Mouse (Mus musculus) 3134 (cell line): ENCODE measurements at regions not wholly inside any gene's neighbourhood (a gene's known extent, or its start where the extent isn't known, plus 50 kb on each side); places are given as distances from the start of the nearest gene placed in this dataset.
A peak's percentile ranks its signal among the peaks of the same experiment; 100 is the strongest.

ENCODE experiments used
- DNase-seq: peaks from one replicate; pipeline ENCODE4 v3.0.0-alpha.2; 2011; ENCODE audit warnings: low spot score; ENCODE audit not compliant: insufficient read length; ENCODE audit errors: extremely low read depth

DNA sequence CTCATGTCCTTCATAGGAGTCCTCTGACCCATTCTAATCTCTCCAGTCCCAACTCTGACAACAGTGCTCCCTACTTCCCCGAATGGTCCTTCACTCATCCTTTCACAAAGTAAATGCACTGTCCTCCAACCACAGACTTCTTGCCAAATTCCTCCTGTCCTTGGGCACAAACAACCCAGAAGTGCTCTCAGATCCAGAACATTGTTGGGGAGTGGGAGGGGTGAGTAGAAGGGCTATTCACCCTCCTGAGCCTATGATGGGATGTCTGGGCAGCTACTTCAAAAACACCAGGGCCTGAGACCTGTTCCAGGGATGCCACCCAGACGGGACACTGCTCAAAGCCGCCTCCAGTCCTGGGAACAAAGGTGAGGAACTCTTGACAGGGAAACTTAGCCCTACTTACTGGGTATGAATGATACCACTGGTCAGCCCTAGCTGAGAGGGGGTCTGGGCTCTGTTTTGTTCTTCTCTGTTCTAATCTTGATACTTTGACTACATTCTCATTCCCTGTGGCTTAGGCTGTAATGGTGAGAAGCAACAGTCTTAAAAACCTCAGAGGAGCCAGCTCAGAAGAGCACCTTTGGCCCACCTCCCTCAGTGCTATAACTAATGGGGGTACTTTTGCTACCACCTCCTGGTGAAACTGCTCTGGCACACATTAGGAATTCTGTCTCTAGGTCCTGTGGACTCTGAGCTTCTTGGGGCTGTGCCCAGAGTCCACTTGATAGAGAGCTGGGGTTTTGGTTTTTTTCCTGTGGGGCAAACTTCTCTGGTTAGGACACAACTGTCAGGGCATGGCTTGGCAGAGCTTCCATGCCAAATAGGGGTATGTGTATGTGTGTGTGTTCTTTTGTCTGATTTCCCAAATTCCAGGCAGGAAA is 143.2 kb downstream of the Zfp36l1 start:
- DNase-seq, result no peak

DNA sequence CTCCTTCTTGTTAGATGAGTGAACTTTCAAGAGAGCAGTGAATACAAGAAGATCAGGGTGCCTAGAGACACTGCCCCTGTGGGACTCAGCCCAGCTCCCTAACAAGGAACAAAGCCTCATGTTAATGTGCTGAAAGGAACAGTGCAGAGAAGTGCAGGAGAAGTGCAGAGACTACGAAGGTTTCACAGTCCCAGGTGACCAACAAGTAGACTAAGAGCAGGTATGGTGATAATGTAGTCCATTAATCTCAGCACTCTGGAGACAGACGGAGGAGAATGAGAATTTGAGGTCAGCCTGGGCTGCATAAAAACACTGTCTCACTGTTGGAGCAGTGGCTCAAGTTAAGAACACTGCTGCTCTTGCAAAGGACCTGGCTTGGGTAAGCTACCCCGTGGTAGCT is 144.1 kb downstream of the Zfp36l1 start:
- no peak for DNase-seq

DNA sequence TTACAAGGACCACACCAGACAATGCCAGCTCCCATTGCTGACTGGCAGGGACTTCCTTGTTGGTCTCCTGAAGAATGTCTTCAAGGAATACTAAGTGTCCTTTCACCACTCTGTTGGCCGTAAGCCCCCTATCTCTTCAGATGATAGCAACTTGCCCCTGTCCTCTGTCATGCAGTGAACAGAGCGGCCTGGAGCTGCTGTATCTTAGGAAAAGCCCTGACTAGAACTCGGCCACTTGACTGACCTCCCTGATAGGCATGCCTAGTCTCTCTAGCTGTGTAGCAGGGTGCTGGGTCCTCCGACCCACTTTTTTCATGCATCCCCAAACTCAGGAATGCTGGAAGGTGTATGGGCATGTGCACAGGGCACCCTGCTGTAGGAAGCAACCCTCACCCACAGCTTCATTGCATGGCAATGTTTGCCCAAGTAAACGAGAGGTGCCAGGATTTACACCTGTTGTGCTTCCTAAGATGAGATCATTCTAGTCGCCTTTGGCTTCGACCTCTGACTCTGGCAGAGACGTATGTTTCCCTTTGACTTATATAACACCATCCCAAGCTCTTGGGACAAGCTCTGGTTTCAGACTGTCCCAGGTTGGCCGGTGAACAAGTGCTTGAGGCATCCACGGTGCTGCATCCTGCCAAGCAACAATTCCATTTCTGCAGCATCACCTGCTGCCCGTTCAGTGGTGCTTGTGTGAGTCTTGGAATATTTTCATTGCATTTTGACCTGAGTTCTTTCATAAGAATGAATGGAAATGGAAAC is 145.1 kb downstream of the Zfp36l1 start:
- no peak for DNase-seq

DNA sequence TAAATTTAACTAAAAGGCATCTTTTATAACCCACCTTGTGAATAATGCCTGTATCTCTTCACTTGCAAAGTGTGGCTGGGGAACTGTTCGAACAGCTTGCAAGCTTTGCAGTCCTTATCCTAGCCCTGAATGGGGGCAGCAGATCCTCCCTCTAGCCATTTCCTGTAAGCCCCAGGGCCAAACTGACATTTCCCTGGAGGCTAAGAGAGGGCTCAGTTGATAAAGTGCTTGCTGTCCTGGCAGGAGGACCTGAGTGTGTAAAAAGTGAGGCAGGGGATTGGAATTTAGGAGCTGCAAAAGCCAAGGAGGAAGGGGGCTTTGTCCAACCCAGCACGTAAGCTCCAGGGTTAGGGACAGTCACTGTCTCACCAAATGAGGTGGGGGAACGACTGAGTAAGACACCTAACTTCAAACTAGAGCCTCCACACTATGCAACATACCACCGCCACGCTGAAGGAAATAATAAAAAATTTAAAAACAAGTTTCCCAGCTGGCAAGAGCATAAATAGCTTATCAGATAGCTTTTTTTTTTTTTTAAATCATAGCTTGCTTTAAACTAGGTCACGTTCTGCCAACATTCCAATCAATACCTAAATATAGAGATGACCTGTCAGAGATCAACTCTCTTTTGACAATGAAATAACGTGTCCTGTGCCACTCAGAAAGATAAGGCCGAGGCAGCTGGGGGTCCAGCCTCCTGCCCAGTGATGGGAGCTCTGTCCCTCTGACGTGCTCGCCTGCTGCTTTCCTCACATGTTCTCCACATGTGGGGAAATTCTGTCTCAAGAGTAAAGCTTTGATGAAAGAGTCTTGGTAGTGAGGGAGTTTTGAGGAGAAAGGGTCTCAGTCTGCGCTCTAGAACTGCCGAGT is 146.0 kb downstream of the Zfp36l1 start:
- DNase-seq, result no peak

DNA sequence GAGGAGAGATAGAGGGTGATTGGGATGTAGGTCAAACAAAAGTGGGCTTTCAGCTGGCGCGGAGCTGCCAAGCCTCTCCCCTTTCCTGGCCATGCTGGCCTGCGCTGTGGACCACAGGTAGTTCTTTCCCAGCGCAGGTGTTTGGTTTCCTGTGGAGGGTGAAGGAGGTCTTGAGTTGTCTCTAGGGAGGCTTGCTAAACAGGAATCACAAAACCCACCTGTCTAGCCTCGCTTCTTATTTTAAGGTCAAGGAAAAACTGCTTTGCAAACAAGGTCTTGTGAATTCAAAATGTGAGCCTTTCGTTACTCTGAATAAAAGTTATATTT is 146.6 kb downstream of the Zfp36l1 start:
- no peak for DNase-seq

DNA sequence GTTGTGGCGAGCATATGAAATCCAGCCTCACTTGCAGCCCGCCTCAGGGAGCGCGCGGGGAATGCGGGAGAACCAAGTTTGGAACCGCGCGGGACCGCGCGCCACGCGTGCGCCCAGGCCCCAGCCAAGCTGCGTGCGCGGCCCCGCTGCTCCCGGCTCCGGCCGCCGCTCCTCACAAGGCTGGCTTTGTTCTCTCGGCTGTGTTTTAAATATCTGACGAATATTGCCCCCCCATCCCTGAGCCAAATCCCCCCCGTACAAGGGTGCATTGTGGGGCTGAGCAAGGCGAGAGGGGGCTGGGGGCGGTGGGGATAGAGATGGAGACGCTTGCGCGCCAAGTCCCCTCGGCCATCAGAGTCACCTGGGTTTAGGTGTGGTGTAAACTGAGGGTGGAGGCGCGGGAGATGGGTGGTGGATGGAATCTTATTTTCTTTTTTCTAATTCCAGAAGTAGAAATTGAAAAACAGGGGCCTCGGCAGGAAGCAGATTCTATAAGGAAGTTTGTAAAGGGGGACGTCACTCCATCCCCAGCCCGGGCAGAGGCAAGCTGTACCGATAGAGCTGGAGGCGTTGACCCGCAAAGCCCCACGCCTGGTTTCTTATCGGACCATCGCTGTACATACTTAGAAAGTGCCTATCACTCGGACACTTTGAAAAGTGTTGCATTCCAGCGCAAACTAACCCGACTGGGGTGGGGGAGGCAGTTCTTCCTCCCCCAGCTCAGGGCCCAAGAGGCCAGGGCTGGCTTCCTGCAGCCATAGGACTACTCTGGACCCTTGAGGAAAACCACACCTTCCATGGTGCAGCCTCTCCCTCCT is 147.1 kb downstream of the Zfp36l1 start:
- no peak for DNase-seq

DNA sequence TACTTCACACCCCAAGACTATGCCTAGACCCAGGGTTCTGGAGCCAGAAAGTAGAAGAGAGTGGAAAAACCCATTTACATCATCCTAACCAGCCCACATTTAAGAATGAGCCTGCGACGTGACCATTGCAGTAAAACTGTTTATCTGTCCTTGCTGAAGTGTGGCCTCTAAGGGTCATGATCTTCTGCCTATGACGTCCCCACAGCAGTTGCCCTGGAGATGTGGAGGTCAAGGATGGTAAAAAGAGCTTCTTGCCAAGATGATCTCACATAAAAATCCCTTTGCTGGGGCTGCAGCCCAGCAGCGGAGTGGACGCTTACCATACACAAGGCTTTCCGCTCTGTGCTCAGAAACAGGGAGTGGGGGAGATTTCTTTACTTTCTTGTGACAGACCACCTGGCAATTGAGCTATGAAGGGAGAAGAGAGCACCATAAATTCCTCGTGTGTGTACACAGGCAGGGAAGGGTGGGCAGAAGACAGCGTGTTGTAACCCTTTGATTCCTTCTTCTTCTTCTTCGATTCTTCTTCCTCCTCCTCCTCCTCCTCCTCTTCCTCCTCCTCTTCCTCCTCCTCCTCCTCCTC is 149.3 kb downstream of the Zfp36l1 start:
- DNase-seq, result no peak

DNA sequence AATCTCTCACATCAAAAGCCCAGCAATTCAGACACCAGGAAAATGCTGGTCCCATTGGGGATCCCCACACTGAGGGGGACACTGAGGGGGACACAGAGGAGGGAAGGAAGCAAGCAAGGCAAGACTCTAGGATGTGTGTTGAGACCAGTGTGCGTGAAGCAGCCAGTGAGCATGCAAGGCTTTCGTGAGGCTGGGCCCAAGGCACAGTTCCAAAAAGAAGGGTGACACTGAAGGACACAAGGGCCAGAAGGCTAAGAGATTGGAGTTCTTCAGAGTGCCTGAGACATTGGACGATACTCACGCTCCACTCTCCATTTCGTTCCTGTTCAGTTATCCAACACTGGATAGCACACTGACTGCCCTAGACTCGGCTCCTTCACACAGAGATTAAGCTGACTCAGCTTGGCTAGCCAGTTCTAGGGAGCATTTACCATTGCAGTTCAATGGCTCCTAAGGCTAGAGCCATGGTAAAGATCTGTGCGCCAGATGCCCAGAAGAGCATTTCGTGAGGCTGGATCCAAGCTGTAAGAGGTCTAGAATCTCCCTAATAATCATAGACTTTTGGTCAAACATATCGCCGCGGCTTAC is 150.1 kb downstream of the Zfp36l1 start:
- no peak for DNase-seq

DNA sequence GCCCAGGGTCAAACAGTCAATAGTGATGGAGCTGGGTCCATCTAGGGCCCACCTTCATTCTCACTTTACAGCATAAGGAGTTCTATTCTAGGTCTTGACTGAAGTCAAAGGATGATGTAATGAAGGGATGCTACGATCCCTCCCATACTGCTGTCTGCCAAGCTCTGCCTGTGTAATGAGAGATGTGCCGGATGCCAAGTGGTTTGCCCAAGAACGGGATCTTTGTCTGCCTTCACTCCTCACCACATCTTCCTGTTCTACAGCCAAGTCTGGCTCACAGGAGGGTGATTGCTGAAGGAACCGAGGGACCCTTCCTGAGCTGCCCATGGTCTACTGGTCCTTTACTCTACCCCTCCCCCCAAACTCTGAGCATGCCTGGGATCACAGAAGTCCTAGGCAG is 150.9 kb downstream of the Zfp36l1 start:
- peak; percentile 45 for DNase-seq

DNA sequence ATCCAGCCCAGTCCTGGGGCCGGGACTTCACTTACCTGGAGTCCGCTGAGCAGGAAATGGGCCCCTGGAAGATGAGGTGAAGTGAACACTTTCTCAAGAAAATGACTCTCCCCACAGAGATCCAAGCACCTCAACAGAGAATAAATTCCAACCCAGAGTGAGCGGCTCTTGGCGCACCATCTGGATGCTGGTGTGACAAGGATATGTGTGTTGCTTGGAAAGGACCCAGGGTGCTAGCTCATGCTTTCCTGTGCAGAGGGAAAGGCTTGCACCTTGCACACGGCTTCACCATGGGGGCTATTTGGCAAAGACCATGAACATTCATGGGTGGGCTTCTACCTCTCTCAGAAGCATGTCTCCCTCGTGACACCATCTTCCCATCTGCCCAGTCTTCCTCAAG is 151.7 kb downstream of the Zfp36l1 start:
- DNase-seq, result no peak

DNA sequence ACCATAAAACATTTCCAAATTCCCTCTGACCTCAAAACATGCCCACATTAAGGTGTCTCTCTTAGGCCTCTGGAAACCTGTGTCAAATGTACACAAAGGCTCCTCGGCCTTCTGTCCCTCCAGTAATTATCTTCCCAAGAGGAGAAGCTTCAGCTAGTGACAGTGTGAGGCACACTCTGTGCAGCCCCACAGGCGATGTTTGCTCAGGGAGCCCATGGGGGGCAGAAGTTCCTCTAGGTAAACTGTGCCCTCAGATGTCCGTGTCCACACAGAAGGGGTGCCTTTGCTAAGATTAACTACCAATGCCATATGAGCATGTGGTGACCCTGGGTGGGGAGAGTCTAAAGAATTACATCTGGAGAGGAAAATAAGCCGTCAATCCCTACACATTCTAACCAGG is 152.4 kb downstream of the Zfp36l1 start:
- no peak for DNase-seq

DNA sequence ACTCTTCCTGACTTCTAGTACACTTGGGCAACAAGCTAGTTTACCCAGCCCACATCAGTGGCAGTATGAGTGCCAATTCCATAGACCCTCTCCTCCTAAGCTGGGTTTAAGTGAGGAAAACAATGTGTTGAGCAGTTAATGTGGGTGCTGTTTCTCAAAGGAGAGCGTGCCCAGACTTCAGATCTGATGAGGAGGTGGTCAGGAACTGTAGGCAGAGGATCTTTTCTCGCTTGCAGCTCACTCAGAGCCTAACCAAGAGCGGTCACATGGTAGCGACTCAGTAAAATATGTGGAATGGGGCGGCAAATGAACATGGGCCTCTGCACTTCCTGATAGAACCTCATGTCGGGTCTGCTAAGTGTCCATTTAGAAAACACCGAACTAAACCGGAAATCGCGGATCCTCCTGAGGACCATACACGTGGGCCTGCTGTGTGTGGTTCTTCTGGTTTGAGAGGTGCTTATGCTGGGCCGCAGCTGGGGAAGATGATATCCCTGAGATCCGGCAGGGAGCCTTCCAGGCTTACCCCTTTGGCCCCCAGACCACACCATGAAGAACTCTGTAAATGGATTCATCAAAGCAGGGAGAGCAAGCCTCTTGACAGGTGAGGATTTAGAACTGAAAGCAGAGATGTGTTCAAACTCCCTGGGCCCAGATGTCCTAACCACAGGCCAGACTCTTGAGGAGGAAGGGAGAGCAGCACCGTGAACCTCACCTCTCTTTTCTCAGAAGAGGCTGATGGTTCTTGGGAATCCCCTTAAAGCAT is 153.1 kb downstream of the Zfp36l1 start:
- no peak for DNase-seq

DNA sequence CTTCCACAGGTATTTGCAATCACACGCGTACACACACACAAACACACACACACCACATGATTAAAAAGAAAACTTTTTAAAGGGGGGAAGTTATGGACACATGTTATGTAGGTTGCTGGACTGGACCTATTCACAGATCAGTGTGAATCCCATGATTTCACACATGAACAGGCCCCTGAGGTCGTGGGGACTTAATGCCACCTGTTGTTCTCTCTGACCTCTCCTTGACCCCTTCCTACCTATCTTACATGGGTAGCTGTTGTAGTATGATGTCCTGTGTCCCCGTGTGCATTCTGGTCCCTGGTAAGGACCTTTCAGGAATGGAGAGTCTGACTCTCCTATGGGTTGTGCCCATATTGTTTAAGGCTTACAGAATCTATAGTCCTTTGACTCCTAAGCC is 155.6 kb downstream of the Zfp36l1 start:
- no peak for DNase-seq

DNA sequence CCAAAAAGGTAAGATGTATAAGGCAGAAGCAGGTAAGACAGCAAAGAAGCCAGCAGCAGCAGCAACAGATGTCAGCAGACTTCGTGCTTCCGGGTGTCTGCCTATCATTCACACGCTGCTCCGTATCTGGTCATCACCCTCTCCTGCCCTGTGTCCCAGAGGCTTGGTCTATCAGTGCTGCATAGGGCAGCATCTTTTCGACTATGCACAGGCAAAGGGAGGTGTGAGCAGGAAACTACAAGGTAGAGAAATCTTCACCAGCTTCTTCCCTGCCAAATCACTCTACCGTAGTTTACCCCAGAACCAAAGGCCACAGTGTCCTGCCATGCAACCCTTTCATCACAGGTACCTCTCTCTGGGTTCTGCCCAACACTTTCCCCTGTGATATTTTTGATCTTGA is 156.5 kb downstream of the Zfp36l1 start:
- DNase-seq, result no peak

DNA sequence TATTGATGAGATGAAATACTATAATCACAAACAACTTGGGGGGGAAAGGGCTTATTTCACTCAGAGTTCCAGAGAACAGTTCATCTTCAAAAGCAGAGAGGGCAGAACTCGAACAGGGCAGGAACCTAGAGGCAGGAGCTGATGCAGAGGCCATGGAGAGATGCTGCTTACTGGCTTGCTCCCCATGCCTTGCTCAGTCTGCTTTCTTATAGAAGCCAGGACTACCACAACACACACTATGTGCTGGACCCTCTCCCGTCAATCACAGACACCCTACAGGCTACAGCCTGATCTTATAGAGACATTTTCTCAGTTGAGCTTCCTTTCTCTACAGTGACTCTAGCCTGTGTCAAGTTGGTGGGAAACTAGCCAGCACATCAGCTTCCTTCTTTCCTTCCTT is 157.3 kb downstream of the Zfp36l1 start:
- no peak for DNase-seq

DNA sequence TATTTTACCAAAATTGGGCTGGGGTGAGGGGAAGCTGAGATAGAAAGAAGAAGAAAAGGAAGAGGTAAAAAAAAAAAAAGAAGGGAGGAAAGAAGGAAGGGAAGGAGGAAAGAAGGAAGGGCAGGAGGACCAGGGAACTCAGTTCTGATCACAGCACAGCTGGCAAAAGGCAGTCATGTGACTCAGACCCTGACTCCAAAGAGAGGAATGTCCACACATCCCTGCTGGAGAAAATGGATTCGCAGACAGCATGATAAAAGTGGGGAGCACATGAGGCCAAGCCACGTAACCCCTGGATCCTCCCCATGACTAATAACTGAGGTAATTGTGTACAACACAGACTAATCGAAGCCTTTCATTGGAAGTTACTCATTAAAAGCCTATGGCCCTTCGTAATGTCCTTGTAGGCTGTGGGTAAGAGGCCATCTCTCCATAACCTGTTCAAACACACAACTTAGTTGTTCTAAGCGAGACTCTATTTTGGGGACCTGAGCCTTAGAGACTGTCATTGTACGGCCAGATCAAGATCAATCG is 162.2 kb downstream of the Zfp36l1 start:
- DNase-seq, result no peak

DNA sequence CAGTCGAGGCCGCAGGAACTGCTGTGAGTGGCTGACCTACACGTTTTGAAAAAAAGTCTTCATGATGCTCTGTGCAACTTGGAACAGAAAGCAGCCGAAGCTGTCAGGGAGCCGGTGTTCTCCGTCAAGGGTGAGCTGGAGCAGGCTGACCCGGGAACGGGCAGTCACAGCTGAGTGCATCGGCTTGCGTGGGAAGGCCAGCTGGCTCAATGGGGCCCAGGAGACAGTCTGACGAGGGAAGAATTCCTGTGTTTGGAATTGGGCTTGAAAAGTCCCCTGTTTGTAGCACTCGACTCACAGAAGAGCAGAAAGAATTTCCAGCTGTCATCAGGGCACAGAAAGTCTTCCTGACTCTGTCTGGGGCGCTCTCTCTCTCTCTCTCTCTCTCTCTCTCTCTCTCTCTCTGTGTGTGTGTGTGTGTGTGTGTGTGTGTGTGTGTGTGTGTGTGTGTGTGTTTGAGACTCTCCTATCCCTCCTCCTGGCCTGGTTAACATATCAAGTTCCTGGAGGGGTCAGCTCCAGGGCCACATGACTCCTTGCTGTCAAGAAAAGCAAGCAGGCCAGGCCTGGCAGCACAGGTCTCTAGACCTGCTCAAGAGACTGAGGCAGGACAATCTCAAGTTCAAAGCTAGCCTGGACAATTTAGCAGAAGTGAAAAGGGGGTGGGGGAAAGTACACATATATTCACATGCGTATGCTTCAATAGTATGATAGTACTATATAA is 163.6 kb downstream of the Zfp36l1 start:
- no peak for DNase-seq

DNA sequence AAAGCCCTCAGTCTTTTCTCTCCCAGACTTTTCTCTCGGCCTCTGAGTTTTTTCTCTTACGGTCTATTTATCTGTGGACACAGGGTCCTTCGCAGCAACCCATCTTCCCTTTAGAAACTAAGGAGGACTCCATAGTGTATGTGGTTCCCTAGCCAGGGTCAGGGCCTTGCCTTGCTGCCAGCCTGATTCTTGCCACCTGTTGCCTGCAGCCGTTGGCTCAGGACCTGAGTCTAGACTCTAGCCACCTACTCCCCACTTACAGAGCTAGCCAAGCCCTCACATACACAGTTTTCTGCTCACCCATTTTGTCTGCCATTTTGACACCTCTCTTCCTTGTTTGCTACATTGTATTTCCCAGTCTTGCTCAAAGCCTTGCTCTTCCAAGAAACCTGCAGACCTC is 165.2 kb downstream of the Zfp36l1 start:
- no peak for DNase-seq
